Mouse (Mus musculus) embryonic facial prominence, embryonic 14.5 days (tissue): ENCODE results near the gene 6030498E09Rik. TPM values are rescaled to one million over a fixed set of nuclear protein-coding genes. Genes with fewer than 3 reads are reported as not detected.

Source experiments
- ATAC-seq: fragments of 200-750 bp; cut with Nextera tagmentation; 2 replicates; pipeline ENCODE4 v1.8.0; 2017; ENCODE audit warnings: low read depth, moderate number of reproducible peaks, moderate TSS enrichment
- DNase-seq: peaks from one replicate; pipeline ENCODE4 v3.0.0-alpha.2; 2015; ENCODE audit warnings: low spot score
- H3K27ac ChIP-seq: fragments of 300-500 bp; sonication (generic); replicated peaks from 2 replicates; pipeline ENCODE4 v1.5.1; 2014; ENCODE audit warnings: low read depth, mild to moderate bottlenecking, low read length, moderate library complexity
- H3K27me3 ChIP-seq: fragments of 300-500 bp; sonication (generic); replicated peaks from 2 replicates; pipeline ENCODE4 v1.6.1; 2014; ENCODE audit warnings: low read length; ENCODE audit not compliant: control insufficient read depth, insufficient read depth
- H3K36me3 ChIP-seq: fragments of 300-500 bp; sonication (generic); 2 replicates; pipeline ENCODE4 v1.6.1; 2014; ENCODE audit warnings: low read length, mixed read lengths; ENCODE audit not compliant: control insufficient read depth, insufficient read depth
- H3K4me1 ChIP-seq: fragments of 300-500 bp; sonication (generic); 2 replicates; pipeline ENCODE4 v1.6.1; 2014; ENCODE audit warnings: antibody characterized with exemption, low read length; ENCODE audit not compliant: control insufficient read depth, insufficient read depth
- H3K4me2 ChIP-seq: fragments of 300-500 bp; sonication (generic); 2 replicates; pipeline ENCODE4 v1.6.1; 2014; ENCODE audit warnings: low read depth, mild to moderate bottlenecking, low read length, moderate library complexity, mixed read lengths
- H3K4me3 ChIP-seq: fragments of 300-500 bp; sonication (generic); 2 replicates; pipeline ENCODE4 v1.5.1; 2014; ENCODE audit warnings: low read depth, mild to moderate bottlenecking, low read length
- H3K9ac ChIP-seq: fragments of 300-500 bp; sonication (generic); 2 replicates; pipeline ENCODE4 v1.6.1; 2014; ENCODE audit warnings: low read depth, mild to moderate bottlenecking, low read length, moderate library complexity, mixed read lengths
- H3K9me3 ChIP-seq: fragments of 300-500 bp; sonication (generic); 2 replicates; pipeline ENCODE4 v1.6.1; 2016; ENCODE audit warnings: low read length; ENCODE audit not compliant: control insufficient read depth
- WGBS: fragments of 180-500 bp; shearing (Covaris S2); extraction: QIAGEN DNeasy Blood & Tissue Kit; methylation state at CpG from one replicate; pipeline ENCODE4 v1.1.7; 2014; 5-methylcytosine and 5-hydroxymethylcytosine counted together
- polyA plus RNA-seq: library from polyadenylated mRNA; unstranded; fragments of >200 nt; fragmentation: Nextera tagmentation; extraction: Ambion mirVana; gene quantifications from 2 replicates; pipeline ENCODE4 v1.2.1, GENCODE M21; 2014

Gene 6030498E09Rik
- not detected in 2 replicates for polyA plus RNA-seq

GRCm38 (mm10) chrX:38772478-38772877 is at the start of gene 6030498E09Rik:
6030498E09Rik (plus strand) TSS chrX:38772671.
- Histone ChIP-seq H3K27ac (no peak within 1 kb of the TSS), H3K4me1 (no peaks in the 10 kb centered on the region), H3K9me3 (no peaks in the 10 kb centered on the region), H3K9ac (no peak within 1 kb of the TSS), H3K4me3 (no peak within 1 kb of the TSS), H3K27me3 (no peaks in the 10 kb centered on the region), H3K4me2 (no peak within 1 kb of the TSS), H3K36me3 (no peaks in the 10 kb centered on the region)
- WGBS = 65% methylated on average over 9 of the region's 9 CpGs
- DNase-seq (no peak), ATAC-seq (no peak)

GRCm38 (mm10) chrX:38730081-38730480 is 42.4 kb upstream of the 6030498E09Rik start:
- Histone ChIP-seq H3K4me3 (no peak overlapping the region), H3K4me2 (no peak overlapping the region), H3K4me1 (no peaks in the 10 kb centered on the region), H3K9me3 (no peaks in the 10 kb centered on the region), H3K27me3 (no peaks in the 10 kb centered on the region), H3K9ac (no peak overlapping the region), H3K27ac (no peak overlapping the region), H3K36me3 (no peaks in the 10 kb centered on the region)
- DNase-seq (no peak), ATAC-seq (no peak)
- 59% methylated on average over 5 of the region's 5 CpGs for WGBS

DNA sequence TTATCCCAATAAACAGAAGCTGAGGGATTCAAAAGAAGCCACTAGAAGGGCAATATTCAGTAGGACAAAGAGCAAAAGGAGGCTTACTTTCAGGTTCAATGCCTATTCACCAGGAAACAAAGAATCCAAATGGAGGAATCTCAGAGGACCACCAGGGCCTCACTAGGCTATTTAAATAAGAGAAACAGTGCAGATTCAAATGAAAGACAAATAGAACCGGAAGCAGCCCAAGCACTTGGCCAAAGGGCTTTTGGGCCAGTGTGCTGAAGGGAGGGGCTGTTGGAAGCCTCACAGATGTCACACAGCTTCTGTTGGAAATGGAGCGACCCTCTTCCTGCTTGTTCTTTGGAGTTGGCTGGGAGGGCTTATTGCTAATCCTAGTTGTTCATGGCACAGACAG is 41.8 kb upstream of the 6030498E09Rik start:
- H3K27ac ChIP-seq = no peak overlapping the region
- no peaks in the 10 kb centered on the region for H3K9me3 ChIP-seq
- no peak for DNase-seq
- no peak for ATAC-seq
- H3K4me1 ChIP-seq = no peaks in the 10 kb centered on the region
- 52% methylated on average over 2 of the region's 2 CpGs for WGBS
- H3K9ac ChIP-seq = no peak overlapping the region
- H3K36me3 ChIP-seq = no peaks in the 10 kb centered on the region
- no peak overlapping the region for H3K4me3 ChIP-seq
- H3K4me2 ChIP-seq = no peak overlapping the region
- H3K27me3 ChIP-seq = no peaks in the 10 kb centered on the region

- no peaks in the 10 kb centered on the region for H3K36me3 ChIP-seq
- ATAC-seq = no peak
- no peak overlapping the region for H3K4me3 ChIP-seq
- H3K9me3 ChIP-seq = no peaks in the 10 kb centered on the region
- no peaks in the 10 kb centered on the region for H3K4me1 ChIP-seq
- no peak overlapping the region for H3K27ac ChIP-seq
- WGBS = 95% methylated on average over 5 of the region's 5 CpGs
- H3K9ac ChIP-seq = no peak overlapping the region
- no peak overlapping the region for H3K4me2 ChIP-seq
- H3K27me3 ChIP-seq = no peaks in the 10 kb centered on the region
- no peak for DNase-seq
Measured at GRCm38 (mm10) chrX:38733683-38734082, 38.8 kb upstream of the 6030498E09Rik start.

DNA sequence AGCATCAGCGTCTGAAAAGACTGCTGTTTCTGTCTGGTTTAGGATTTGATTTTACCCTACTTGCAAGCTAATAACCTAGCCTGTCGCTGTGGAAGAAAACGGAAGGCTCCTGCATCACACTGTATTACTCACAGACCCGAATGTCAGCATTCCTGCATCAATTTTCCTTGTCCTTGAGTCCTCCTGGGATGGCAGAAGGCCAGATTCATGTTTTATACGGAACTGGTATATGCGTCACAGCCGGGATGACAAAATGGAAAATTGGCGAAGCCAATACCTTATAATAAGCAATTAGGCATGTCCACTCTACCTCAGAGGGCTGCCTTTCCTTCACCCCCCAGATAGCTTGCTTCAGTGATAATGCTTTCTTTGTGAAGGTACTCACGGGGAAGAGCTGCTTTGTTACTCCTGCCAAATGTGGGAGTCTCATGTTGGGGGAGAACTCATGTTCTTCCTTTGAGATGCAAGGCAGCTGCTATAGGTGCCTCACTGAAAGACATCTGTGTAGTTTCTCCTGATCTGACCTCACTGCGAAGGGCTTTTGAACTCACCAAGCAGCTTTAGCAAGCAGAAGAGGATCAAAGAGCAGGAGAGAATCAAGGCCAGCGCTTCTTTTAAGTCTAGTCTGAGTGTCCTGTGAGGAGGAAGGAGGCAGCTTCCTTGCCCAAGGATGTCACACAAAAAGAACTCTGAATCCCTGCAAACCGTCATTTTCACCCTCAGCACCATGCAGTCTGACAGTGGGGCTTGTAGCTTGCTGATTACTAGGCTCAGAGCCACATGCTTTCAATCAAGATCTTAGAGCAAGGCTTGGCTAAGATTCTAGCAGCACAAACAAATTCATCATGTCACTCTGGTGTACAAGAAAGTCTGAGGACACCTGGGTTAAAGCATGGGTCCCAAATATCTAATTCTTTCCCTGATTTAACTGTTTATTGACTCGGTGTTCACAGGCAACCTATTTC is 37.3 kb upstream of the 6030498E09Rik start:
- Histone ChIP-seq H3K36me3 (no peaks in the 10 kb centered on the region), H3K4me3 (no peak overlapping the region), H3K27ac (peak overlapping the region; percentile 13; the same call in 1 of the 2 replicates), H3K9me3 (no peaks in the 10 kb centered on the region), H3K27me3 (no peaks in the 10 kb centered on the region), H3K4me1 (no peaks in the 10 kb centered on the region), H3K4me2 (no peak overlapping the region), H3K9ac (no peak overlapping the region)
- 34% methylated on average over 13 of the region's 13 CpGs for WGBS
- ATAC-seq = peak; percentile 70; the same call in 1 of the 2 replicates
- peak; percentile 59 for DNase-seq

DNA sequence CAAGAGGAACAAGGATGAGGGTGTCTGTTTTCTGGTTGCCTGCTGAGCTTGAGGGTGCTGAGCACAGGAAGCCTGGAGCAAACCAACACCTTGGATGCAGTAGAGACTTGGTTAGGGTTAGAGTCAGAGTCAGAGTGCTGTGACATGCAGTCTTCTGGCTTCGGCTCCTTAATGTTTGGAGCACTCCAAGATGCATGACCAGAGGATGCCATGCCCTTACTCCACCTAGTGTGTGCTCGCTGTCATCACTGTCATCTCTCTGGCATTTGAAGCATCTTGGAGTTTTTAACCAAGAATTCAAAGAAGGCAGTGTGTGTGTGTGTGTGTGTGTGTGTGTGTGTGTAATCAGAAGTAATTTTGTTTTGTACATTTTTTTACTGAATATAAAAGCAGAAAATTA is 1.0 kb upstream of the 6030498E09Rik start:
- peak; percentile 2 for DNase-seq
- H3K9me3 ChIP-seq = no peaks in the 10 kb centered on the region
- no peak overlapping the region for H3K4me2 ChIP-seq
- H3K36me3 ChIP-seq = no peaks in the 10 kb centered on the region
- H3K27ac ChIP-seq = no peak overlapping the region
- H3K9ac ChIP-seq = no peak overlapping the region
- H3K27me3 ChIP-seq = no peaks in the 10 kb centered on the region
- ATAC-seq = no peak
- H3K4me3 ChIP-seq = no peak overlapping the region
- 70% methylated on average over 2 of the region's 2 CpGs for WGBS
- no peaks in the 10 kb centered on the region for H3K4me1 ChIP-seq

GRCm38 (mm10) chrX:38771886-38772285 is 585 bp upstream of the 6030498E09Rik start:
- Histone ChIP-seq H3K4me3 (no peak overlapping the region), H3K36me3 (no peaks in the 10 kb centered on the region), H3K4me1 (no peaks in the 10 kb centered on the region), H3K4me2 (no peak overlapping the region), H3K27me3 (no peaks in the 10 kb centered on the region), H3K27ac (no peak overlapping the region), H3K9me3 (no peaks in the 10 kb centered on the region), H3K9ac (no peak overlapping the region)
- WGBS = 22% methylated on average over 3 of the region's 3 CpGs
- no peak for ATAC-seq
- peak; percentile 73 for DNase-seq

DNA sequence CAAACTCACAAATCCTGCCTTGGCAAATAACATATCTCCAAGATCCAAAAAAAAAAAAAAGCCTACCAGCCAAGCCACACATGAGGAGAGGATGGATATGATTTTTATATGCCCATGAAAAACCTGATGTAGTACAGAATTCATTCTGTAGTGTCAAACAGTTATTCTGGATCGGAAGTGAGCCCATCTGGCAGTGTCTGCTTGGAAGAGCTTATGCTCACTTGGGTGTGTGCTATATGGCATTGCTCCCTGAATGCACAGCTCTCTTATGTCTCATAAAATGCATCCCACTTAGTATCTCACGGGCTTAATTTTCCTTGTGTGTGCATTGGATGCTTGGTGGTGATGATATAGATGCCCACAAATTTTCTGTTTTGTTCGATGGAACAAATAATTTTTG is 21.9 kb downstream of the 6030498E09Rik start:
- 72% methylated on average over 3 of the region's 3 CpGs for WGBS
- no peaks in the 10 kb centered on the region for H3K36me3 ChIP-seq
- no peak for ATAC-seq

DNA sequence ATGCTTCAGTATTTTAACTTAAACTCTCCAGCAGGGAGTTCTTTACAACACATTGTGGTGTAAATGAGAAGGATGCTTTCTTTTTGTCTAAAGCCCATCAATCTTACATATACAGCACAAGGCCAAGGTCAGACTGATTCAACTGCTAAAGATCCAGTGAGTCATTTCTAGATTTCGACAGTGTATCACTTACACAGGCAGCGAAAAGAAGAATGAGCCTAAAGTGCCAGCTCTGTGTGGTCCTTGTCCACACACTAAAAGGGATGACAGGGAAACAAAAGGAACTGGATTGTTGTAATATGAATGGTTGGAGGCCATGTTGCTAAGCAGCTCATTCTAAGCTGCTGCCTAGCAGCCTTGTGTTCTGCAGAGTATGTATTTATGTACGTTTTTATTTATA is 41.5 kb downstream of the 6030498E09Rik start:
- Histone ChIP-seq H3K9me3 (no peaks in the 10 kb centered on the region), H3K9ac (no peak overlapping the region), H3K4me2 (no peak overlapping the region), H3K36me3 (no peaks in the 10 kb centered on the region), H3K27ac (no peak overlapping the region), H3K4me1 (no peaks in the 10 kb centered on the region), H3K4me3 (no peak overlapping the region), H3K27me3 (no peaks in the 10 kb centered on the region)
- WGBS = 73% methylated on average over 3 of the region's 3 CpGs
- no peak for DNase-seq
- ATAC-seq = no peak

More for the DNA sequence above, 21.9 kb downstream of the 6030498E09Rik start:
- Histone ChIP-seq H3K4me1 (no peaks in the 10 kb centered on the region), H3K9me3 (no peaks in the 10 kb centered on the region), H3K9ac (no peak overlapping the region), H3K27ac (no peak overlapping the region), H3K4me2 (no peak overlapping the region), H3K27me3 (no peaks in the 10 kb centered on the region), H3K4me3 (no peak overlapping the region)
- DNase-seq = no peak
